Mouse (Mus musculus): ENCODE data around the gene Ttyh3.

DNA sequence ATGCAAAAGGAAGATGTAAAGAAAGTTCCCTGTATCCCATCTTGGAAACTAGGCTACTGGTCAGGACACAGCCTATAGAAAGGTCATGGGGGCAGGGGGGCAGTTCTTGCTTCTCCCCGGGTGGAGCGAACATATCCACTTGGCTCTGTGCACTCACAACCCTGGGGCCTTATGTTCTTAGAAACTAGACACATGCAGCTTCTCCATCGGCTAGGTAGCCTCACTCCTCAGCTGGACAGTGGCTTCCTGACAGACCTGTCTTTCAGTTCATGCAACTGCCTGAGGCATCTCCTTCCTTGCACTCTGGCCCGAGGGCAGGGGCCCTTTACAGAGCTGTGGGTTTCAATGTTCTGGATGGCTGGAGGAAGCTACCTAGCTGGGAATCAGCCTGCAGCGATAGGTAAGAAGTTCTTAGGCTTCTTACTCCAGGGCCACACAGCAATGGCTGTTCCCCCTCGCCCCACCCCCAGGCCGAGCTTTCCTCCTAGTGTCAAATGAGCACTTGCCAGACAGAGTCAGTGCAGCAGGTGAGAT, 1.1 kb upstream of the Ttyh3 start:
- no peak for TF ChIP-seq CTCF (IDR thresholded peaks at IDR 0.05; ENCODE audit: extremely low read depth, insufficient read length, insufficient replicate concordance, low read depth, low read length)
- TF ChIP-seq POLR2A (IDR thresholded peaks at IDR 0.05; ENCODE audit: low read depth, low read length): no peak

Measured in small intestine, adult 2 months (tissue).